Mouse (Mus musculus) neural tube, embryonic 12.5 days (tissue): ENCODE measurements around the gene Gm21887. TPM values are rescaled to one million over a fixed set of nuclear protein-coding genes. Genes with fewer than 3 reads are reported as not detected.
"Not testable (repeated sequence)": the region's sequence is repeated elsewhere in the genome, so short reads cannot be mapped to it uniquely, and the experiment has no call there.

Experiments
- ATAC-seq: fragments of 200-750 bp; cut with Nextera tagmentation; 2 replicates; pipeline ENCODE4 v1.8.0; 2017; ENCODE audit warnings: low read depth, mild to moderate bottlenecking, moderate TSS enrichment, moderate library complexity; ENCODE audit not compliant: low FRiP score
- H3K27ac ChIP-seq: fragments of 300-500 bp; sonication (generic); 2 replicates; pipeline ENCODE4 v1.5.1; 2016
- H3K27me3 ChIP-seq: fragments of 300-500 bp; sonication (generic); replicated peaks from 2 replicates; pipeline ENCODE4 v1.6.1; 2016; ENCODE audit warnings: mild to moderate bottlenecking
- H3K36me3 ChIP-seq: fragments of 300-500 bp; sonication (generic); 2 replicates; pipeline ENCODE4 v1.6.1; 2016; ENCODE audit warnings: mild to moderate bottlenecking
- H3K4me1 ChIP-seq: fragments of 300-500 bp; sonication (generic); 2 replicates; pipeline ENCODE4 v1.6.1; 2016
- H3K4me2 ChIP-seq: fragments of 300-500 bp; sonication (generic); replicated peaks from 2 replicates; pipeline ENCODE4 v1.6.1; 2016; ENCODE audit warnings: mild to moderate bottlenecking
- H3K4me3 ChIP-seq: fragments of 300-500 bp; sonication (generic); 2 replicates; pipeline ENCODE4 v1.5.1; 2016
- H3K9ac ChIP-seq: fragments of 300-500 bp; sonication (generic); 2 replicates; pipeline ENCODE4 v1.6.1; 2016; ENCODE audit warnings: mild to moderate bottlenecking
- H3K9me3 ChIP-seq: fragments of 300-500 bp; sonication (generic); 2 replicates; pipeline ENCODE4 v1.6.1; 2016; ENCODE audit warnings: mild to moderate bottlenecking
- WGBS: fragments of 180-500 bp; shearing (Covaris S2); methylation state at CpG from one replicate; pipeline ENCODE4 v1.1.7; 2016; 5-methylcytosine and 5-hydroxymethylcytosine counted together
- polyA plus RNA-seq: library from polyadenylated mRNA; unstranded; fragments of >200 nt; fragmentation: Nextera tagmentation; extraction: Ambion mirVana; gene quantifications from 2 replicates; pipeline ENCODE4 v1.2.1, GENCODE M21; 2016

Gm21887 gene
- polyA plus RNA-seq, 1 experiment from 2014 or later: 240 TPM

DNA sequence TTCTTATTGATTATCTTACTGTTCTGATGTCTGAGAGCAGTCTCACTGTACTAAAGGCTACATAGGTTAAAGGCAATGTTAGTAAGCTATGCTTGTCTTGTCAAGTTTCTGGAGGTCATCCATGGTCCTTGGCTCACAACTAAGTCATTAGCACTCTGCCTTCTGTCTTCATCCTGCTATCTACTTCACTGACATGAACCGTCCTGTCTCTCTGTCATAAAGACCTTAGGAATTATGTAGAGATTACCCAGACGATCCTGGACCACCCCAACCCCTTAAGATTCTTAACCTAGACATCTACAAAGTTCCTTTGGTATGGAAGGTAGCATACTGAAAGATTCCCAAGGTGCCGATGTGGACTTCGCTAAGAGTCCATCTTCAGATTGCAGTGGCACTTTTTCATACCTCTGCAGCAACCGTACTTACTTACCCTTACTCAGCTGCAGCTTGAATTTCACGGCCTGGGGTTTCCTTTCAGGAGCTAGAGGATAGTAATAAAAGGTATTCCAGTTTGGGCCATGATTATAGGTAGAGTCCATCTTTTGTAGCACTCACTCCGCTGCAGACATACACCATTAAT is 31.5 kb upstream of the Gm21887 start:
- not testable (repeated sequence) for H3K9ac ChIP-seq, H3K4me3 ChIP-seq, H3K27me3 ChIP-seq, H3K27ac ChIP-seq, H3K4me1 ChIP-seq, ATAC-seq, H3K4me2 ChIP-seq
- 91% methylated on average over 7 of the region's 7 CpGs for WGBS
- Histone ChIP-seq H3K36me3 (peaks cover 32% of the 10 kb centered on the region), H3K9me3 (peaks cover 64% of the 10 kb centered on the region)

DNA sequence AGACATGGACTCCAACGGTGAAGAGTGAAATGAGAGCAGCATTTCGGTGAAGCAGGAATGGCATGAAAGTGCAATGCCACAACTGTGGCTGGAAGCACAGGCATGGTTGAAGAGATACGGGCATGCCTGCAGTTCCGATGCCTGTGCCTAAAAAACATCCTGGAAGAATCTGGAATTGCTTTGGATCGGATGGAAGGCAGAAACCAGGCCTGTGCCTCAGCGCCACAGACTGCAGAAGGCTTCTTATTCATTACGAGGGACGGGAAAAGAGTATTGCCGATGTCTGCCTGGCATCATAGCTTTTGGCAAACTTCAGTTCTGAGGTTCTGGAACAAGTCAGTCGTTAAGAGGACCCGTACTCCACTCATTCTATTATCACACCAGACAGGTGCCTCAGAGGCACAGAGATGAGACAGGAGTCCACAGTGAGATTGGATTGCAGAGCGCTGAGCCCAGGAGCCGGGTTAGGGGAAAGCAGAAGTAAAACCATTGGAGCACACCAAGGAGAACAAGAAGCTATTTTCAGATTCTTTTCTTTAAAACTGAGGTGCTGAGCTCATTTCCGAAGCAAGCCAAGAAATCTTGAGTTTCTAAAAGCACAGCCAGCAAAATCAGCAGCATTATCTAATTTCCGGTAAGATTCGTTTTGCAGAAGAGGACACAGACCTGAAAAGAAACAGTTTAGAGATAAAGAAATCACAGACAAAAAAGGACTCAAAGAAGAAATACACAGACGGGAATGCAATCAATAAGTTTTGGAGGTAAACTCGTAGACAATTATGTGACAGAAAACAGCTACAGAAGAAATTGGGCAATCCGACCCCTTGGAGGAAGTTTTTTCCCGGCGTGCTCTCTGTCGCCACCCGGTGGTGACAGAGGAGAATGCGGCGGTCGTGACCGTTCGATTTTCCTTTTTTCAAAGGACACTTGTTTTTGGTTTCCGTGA is 30.8 kb upstream of the Gm21887 start:
- not testable (repeated sequence) for H3K4me3 ChIP-seq, H3K4me2 ChIP-seq, H3K9ac ChIP-seq, H3K27me3 ChIP-seq, ATAC-seq, H3K27ac ChIP-seq, H3K4me1 ChIP-seq
- peaks cover 36% of the 10 kb centered on the region for H3K36me3 ChIP-seq
- peaks cover 69% of the 10 kb centered on the region for H3K9me3 ChIP-seq
- WGBS: 74% methylated on average over 29 of the region's 29 CpGs

DNA sequence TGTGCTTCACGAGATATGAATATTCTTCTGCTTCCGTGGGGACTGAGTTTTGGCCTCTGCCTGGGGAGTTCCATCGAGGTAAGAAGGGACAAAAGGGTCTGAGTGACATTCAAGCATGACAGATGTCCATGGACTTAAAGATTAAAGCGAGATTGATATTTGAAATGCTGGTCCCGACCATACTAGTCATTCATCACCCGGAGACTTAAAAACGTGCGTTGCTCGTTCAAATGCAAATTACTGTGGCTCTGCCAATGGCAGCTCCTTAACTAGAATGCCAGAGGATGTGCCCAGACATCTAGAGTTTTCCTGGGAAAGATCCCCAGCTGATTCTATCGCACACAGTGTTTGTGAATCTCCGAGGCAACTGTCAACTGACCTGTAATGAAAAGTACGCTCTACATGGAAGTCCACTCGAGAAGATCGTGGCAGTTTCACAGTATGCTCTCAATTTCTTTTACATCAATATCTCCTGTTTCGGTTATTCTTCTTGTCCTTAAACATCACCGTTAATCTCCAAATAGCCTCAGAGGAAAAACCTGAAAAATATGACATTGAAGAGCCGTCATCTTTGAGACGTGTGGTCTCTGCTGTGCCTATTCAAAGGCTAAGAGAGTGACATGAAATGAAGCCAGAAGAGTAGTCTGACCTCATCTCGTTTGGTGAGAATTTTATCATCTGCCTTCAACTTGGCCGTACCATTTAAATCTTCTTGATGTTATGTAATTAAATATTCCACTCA is 29.8 kb upstream of the Gm21887 start:
- H3K9ac ChIP-seq, H3K4me3 ChIP-seq, H3K27me3 ChIP-seq, H3K27ac ChIP-seq, H3K4me1 ChIP-seq: not testable (repeated sequence)
- Histone ChIP-seq H3K36me3 (peaks cover 42% of the 10 kb centered on the region), H3K9me3 (peaks cover 71% of the 10 kb centered on the region), H3K4me2 (peak overlapping the region; percentile 2)
- WGBS: 82% methylated on average over 20 of the region's 20 CpGs
- ATAC-seq: peak; percentile 11; the same call in 1 of the 2 replicates

DNA sequence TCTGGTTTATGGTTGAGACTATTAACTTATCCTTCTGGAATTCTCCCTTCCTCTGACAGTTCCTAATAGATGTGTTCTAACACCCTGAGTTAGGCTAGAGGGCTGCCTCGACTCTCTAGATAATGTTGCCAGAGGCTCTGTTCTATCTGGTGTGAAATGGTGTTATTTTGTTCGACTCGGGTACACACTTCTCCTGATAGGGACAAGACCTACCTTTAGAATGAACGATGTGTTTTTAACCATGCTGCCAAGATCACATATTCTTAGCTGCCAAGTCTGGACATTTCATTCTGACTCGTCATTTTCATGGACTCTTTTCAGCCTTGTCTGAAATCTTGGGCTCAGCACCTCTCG is 29.3 kb upstream of the Gm21887 start:
- not testable (repeated sequence) for H3K4me3 ChIP-seq, H3K9ac ChIP-seq, H3K4me1 ChIP-seq, ATAC-seq, H3K27me3 ChIP-seq, H3K27ac ChIP-seq, H3K4me2 ChIP-seq
- Histone ChIP-seq H3K36me3 (peaks cover 47% of the 10 kb centered on the region), H3K9me3 (peaks cover 71% of the 10 kb centered on the region)
- 90% methylated on average over 6 of the region's 6 CpGs for WGBS

DNA sequence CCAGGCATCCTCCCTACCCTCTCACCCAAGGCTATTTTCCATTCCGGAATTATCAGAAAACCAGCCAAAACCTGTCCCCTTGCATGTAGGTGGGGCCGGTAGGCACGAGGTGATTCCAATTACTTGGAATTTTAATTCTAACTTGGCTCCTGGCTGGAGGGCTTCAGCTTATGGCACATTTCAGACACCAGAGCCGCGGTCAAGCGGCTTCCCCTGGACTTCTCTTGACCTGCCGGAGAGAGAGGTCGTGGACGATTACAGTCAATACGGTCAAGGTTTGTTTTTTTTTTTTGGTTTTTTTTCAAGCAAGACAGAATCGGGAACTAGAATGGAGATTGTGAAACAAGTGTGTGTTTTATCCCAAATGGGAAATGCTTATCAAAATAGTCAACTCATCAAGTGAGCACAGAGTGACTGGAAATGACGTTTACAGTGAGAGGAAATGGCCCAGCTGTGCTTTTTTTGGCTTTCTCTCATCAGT is 28.6 kb upstream of the Gm21887 start:
- Histone ChIP-seq H3K27ac (no peak overlapping the region), H3K9ac (no peak overlapping the region), H3K4me2 (no peak overlapping the region), H3K27me3 (no peaks in the 10 kb centered on the region), H3K36me3 (peaks cover 52% of the 10 kb centered on the region), H3K9me3 (peaks cover 70% of the 10 kb centered on the region), H3K4me1 (no peaks in the 10 kb centered on the region), H3K4me3 (no peak overlapping the region)
- 89% methylated on average over 12 of the region's 12 CpGs for WGBS
- ATAC-seq: no peak

DNA sequence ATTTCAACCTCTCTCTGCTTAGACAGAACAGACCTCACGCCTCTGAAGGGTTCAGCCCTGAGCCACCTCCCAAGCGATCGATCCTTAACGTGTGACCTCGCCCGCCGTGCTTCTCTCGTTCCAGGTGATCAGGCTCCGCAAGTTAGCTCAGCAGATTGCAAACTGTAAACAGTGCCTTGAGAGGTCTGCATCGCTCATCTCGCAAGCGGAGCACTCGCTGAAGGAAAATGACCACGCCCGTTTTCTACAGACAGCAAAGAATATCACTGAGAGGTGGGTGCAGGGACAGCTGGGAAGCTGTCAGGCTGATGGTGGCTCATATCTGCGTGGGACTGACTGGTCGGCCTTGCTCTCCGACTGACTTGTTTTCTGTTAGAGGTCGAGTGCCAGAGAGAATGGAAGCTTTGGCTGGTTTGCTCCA is 27.7 kb upstream of the Gm21887 start:
- not testable (repeated sequence) for H3K4me2 ChIP-seq, H3K9ac ChIP-seq, ATAC-seq, H3K4me1 ChIP-seq, H3K27ac ChIP-seq, H3K4me3 ChIP-seq, H3K27me3 ChIP-seq
- Histone ChIP-seq H3K9me3 (peaks cover 76% of the 10 kb centered on the region), H3K36me3 (peaks cover 56% of the 10 kb centered on the region)
- WGBS: 91% methylated on average over 19 of the region's 19 CpGs

DNA sequence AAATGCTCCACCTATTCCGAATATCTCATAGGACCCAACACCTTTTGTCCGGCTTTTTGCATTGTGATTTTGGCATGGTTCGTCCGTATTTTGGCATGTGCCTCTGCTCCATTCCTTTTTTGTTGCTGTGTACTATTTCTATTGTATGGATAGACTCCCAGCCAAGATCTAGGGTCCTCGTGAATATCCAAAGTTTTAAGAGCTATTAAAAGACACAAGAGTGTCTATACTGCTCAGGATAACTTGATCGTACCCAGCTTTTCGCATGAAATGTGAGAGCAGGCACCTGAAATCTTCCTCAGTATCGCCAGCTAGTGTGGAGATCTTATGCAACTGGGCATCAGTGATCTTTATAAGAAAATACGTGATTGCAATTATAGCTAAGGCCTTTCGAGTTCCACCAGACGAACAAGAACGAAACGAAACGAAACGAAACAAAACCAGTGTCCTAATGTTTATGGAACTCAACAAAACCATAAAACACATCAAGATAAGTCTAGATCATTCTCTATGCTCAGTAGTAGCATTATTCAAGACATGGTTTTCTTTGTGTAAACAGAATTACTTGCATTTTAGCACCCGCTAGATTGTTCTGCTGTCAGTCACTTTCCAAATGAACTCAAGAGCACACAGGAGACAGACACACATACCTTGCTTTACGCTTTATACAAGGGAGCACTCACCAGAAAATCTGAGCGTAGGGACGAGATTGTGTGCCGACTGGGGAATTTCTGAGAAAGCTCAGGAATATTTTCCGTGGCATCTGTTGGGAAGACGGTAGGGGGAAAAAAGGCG is 26.7 kb upstream of the Gm21887 start:
- H3K27ac ChIP-seq, H3K4me1 ChIP-seq, H3K27me3 ChIP-seq, H3K9ac ChIP-seq, H3K4me3 ChIP-seq, ATAC-seq, H3K4me2 ChIP-seq: not testable (repeated sequence)
- WGBS: 92% methylated on average over 23 of the region's 23 CpGs
- peaks cover 79% of the 10 kb centered on the region for H3K9me3 ChIP-seq
- peaks cover 61% of the 10 kb centered on the region for H3K36me3 ChIP-seq

DNA sequence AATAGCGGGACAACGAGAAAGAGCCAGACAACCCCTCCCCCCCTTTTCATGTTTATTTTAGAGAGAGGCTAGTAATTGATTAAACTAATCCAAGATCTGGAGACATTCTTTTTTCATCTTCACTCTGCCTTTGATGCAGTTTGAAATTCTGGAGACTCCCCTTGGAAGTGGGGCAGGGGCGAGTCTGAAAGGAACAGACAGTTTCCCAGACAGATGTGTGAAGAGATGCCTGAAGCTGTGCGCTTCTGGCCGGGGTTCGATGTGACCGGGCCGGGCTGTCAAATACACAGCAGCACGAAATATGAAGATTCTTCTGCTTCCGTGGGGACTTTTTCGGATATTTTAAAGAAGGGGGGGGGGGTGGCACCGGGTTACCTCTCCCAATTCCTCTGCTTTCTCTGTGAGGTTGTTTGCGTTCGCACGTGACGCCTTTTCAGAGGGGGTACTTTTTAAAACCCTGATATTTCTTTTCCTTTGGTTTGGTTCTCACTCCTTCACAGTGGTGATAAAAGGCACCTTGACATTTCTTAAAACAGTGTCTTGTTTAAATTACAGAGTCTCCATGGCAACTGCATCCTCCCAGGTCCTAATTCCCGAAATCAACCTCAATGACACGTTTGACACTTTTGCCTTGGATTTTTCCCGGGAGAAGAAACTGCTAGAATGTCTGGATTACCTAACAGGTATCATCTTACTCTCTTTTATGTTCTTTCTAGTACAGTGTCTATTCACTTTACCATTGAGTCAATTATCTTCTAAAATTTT is 25.9 kb upstream of the Gm21887 start:
- H3K27ac ChIP-seq, H3K27me3 ChIP-seq, H3K4me1 ChIP-seq, H3K4me2 ChIP-seq, ATAC-seq, H3K9ac ChIP-seq, H3K4me3 ChIP-seq: not testable (repeated sequence)
- H3K9me3 ChIP-seq: peaks cover 74% of the 10 kb centered on the region
- WGBS: 91% methylated on average over 19 of the region's 19 CpGs
- H3K36me3 ChIP-seq: peaks cover 60% of the 10 kb centered on the region

DNA sequence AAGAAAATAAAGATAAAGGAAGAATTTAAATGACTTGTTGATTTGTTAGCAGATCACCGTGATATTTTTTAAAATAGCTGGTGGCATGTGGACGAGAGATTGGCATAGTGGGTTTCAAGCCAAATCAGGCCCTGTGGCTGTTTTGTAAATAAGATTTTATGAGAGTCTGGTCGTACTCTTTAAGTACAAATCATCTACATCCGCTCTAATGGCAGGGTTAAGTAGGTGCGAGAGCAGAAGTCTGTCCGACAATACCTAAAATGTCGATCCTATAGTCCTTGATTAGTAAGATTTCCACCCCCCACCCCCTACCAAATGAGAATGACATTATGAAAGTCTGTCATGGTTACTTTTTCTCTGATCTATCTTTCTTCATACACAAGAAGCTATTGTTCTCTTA is 25.1 kb upstream of the Gm21887 start:
- not testable (repeated sequence) for H3K9ac ChIP-seq, H3K4me3 ChIP-seq
- peaks cover 76% of the 10 kb centered on the region for H3K9me3 ChIP-seq

DNA sequence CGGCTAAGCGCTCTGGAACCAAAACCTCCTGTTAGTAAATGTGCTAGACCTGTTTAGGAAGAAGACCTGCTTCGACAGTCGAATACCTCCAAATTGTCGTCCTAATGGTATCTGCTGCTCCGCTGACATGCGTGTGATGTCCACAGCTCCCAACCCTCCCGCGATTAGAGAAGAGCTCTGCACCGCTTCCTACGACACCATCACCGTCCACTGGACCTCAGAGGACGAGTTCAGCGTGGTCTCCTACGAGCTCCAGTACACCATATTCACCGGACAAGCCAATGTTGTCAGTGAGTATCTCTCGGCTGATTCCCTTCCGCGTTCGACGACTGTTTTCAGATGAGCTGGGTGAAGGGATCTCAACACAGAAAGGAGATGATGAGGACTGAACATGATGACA is 24.6 kb upstream of the Gm21887 start:
- Histone ChIP-seq H3K9me3 (peaks cover 76% of the 10 kb centered on the region), H3K36me3 (peaks cover 69% of the 10 kb centered on the region)
- not testable (repeated sequence) for H3K4me3 ChIP-seq, H3K4me2 ChIP-seq, H3K27me3 ChIP-seq, ATAC-seq, H3K27ac ChIP-seq, H3K9ac ChIP-seq, H3K4me1 ChIP-seq
- WGBS: 92% methylated on average over 21 of the region's 21 CpGs

More for the DNA sequence above, 25.1 kb upstream of the Gm21887 start:
- 90% methylated on average over 7 of the region's 7 CpGs for WGBS
- ATAC-seq, H3K27me3 ChIP-seq, H3K4me1 ChIP-seq, H3K27ac ChIP-seq, H3K4me2 ChIP-seq: not testable (repeated sequence)
- peaks cover 66% of the 10 kb centered on the region for H3K36me3 ChIP-seq

DNA sequence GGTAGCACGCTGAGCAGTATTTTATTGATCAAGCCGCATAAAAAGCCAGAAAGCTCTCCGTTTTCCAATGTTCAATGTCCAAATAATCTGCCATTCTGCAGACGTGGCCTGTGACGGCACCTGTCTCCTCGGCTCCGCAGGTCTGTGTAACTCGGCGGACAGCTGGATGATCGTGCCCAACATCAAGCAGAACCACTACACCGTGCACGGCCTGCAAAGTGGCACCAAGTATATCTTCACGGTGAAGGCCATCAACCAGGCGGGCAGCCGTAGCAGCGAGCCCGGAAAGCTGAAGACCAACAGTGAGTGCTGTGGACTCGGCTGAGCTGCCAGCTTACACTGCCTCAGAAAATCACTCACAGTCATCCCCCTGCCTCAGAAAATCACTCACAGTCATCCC is 23.7 kb upstream of the Gm21887 start:
- ATAC-seq: peak; percentile 18
- not testable (repeated sequence) for H3K27ac ChIP-seq, H3K9ac ChIP-seq, H3K4me2 ChIP-seq, H3K27me3 ChIP-seq, H3K4me3 ChIP-seq, H3K4me1 ChIP-seq
- Histone ChIP-seq H3K9me3 (peaks cover 78% of the 10 kb centered on the region), H3K36me3 (peaks cover 71% of the 10 kb centered on the region)
- WGBS: 84% methylated on average over 18 of the region's 18 CpGs
